In genomic region chr16:5007067-5007466, GRCm38 (mm10) we compare ENCODE assay signal across 12 mouse cellular contexts. TPM values are rescaled to one million over a fixed set of nuclear protein-coding genes. Genes with fewer than 3 reads are reported as not detected.
DNase-seq lines count a peak whose midpoint lies in the region; ATAC-seq lines count a peak whose summit lies in the region.
"Had no signal": no experiment of that assay in that cellular context is flagged by ENCODE, and none has a peak within 500 bp of the region (broad histone marks: within the 10 kb centered on the region; RNA-seq: fewer than 3 reads in every experiment).

Smim22 (plus strand) TSS chr16:5007288.

- H3K4me2 ChIP-seq in hindbrain, embryonic 12.5 days (replicated peaks) = no peak within 1 kb of the TSS
- no peak within 1 kb of the TSS for H3K4me2 ChIP-seq in hindbrain, embryonic 14.5 days (replicated peaks)
- H3K4me2 ChIP-seq in intestine, embryonic 15.5 days (replicated peaks) = peak within 1 kb of the TSS; percentile 56
- no peak within 1 kb of the TSS for H3K4me2 ChIP-seq in liver, embryonic 11.5 days
- peak within 1 kb of the TSS; percentile 35 for H3K4me2 ChIP-seq in stomach, embryonic 14.5 days (replicated peaks; ENCODE audit: low read depth, low read length)
- H3K4me2 ChIP-seq: limb, embryonic 13.5 days; neural tube, embryonic 13.5 days had no signal

- no peaks in the 10 kb centered on the region for H3K27me3 ChIP-seq in hindbrain, embryonic 12.5 days
- no peaks in the 10 kb centered on the region for H3K27me3 ChIP-seq in hindbrain, embryonic 14.5 days (ENCODE audit: control insufficient read depth, insufficient read depth, low read length)
- no peaks in the 10 kb centered on the region for H3K27me3 ChIP-seq in intestine, embryonic 15.5 days (replicated peaks)
- H3K27me3 ChIP-seq in liver, embryonic 11.5 days (replicated peaks; ENCODE audit: control insufficient read depth, insufficient read depth, low read length) = no peaks in the 10 kb centered on the region
- H3K27me3 ChIP-seq in stomach, embryonic 14.5 days (ENCODE audit: control insufficient read depth, insufficient read depth, low read length) = no peaks in the 10 kb centered on the region
- H3K27me3 ChIP-seq: limb, embryonic 13.5 days; neural tube, embryonic 13.5 days had no signal

- no peak within 1 kb of the TSS for H3K9ac ChIP-seq in hindbrain, embryonic 12.5 days
- H3K9ac ChIP-seq in hindbrain, embryonic 14.5 days = no peak within 1 kb of the TSS
- H3K9ac ChIP-seq in intestine, embryonic 15.5 days = peak within 1 kb of the TSS; percentile 50
- H3K9ac ChIP-seq in liver, embryonic 11.5 days (ENCODE audit: low read depth, low read length) = no peak within 1 kb of the TSS
- H3K9ac ChIP-seq in stomach, embryonic 14.5 days (replicated peaks; ENCODE audit: low read depth, low read length) = no peak within 1 kb of the TSS; the same call in 1 of the 2 replicates
- H3K9ac ChIP-seq: limb, embryonic 13.5 days; neural tube, embryonic 13.5 days had no signal

- DNase-seq in hindbrain, embryonic 14.5 days (ENCODE audit: low spot score) = no peak
- no peak for DNase-seq in liver, embryonic 11.5 days (ENCODE audit: low spot score)
- no peak for DNase-seq in layer of hippocampus, adult 18-20 months (ENCODE audit: low spot score in 2 of 2)
- DNase-seq in left cerebral cortex, postnatal 36 days (ENCODE audit: low spot score in 2 of 2) = no peak
- DNase-seq in left cerebral cortex, postnatal 10 days (ENCODE audit: extremely low spot score in 1 of 2, low spot score in 2 of 2) = no peak
- DNase-seq: thymus, postnatal 4 days had no signal

- peaks cover 17% of the 10 kb centered on the region for H3K36me3 ChIP-seq in hindbrain, embryonic 12.5 days
- H3K36me3 ChIP-seq in hindbrain, embryonic 14.5 days (replicated peaks; ENCODE audit: control insufficient read depth, insufficient read depth) = peaks cover 8% of the 10 kb centered on the region; the same call in 1 of the 2 replicates
- no peaks in the 10 kb centered on the region for H3K36me3 ChIP-seq in intestine, embryonic 15.5 days
- H3K36me3 ChIP-seq in liver, embryonic 11.5 days (ENCODE audit: control insufficient read depth, insufficient read depth, low read length) = no peaks in the 10 kb centered on the region
- no peaks in the 10 kb centered on the region; the same call in 1 of the 2 replicates for H3K36me3 ChIP-seq in stomach, embryonic 14.5 days (ENCODE audit: control insufficient read depth, insufficient read depth, low read length)

- no peaks in the 10 kb centered on the region for H3K9me3 ChIP-seq in hindbrain, embryonic 12.5 days (replicated peaks)
- H3K9me3 ChIP-seq in hindbrain, embryonic 14.5 days (ENCODE audit: control insufficient read depth, low read length) = no peaks in the 10 kb centered on the region
- no peaks in the 10 kb centered on the region for H3K9me3 ChIP-seq in intestine, embryonic 15.5 days
- H3K9me3 ChIP-seq in liver, embryonic 11.5 days (ENCODE audit: control insufficient read depth, low read length) = no peaks in the 10 kb centered on the region
- H3K9me3 ChIP-seq in stomach, embryonic 14.5 days (ENCODE audit: control insufficient read depth, low read depth, low read length) = no peaks in the 10 kb centered on the region
- H3K9me3 ChIP-seq: limb, embryonic 13.5 days; neural tube, embryonic 13.5 days had no signal

- WGBS in hindbrain, embryonic 12.5 days = 50% methylated on average over 5 of the region's 5 CpGs
- 50% methylated on average over 5 of the region's 5 CpGs for WGBS in hindbrain, embryonic 14.5 days
- 25% methylated on average over 5 of the region's 5 CpGs for WGBS in intestine, embryonic 15.5 days
- WGBS in liver, embryonic 11.5 days = 53% methylated on average over 5 of the region's 5 CpGs
- WGBS in stomach, embryonic 14.5 days = 38% methylated on average over 5 of the region's 5 CpGs

- no peak within 1 kb of the TSS for H3K27ac ChIP-seq in hindbrain, embryonic 12.5 days
- no peak within 1 kb of the TSS for H3K27ac ChIP-seq in hindbrain, embryonic 14.5 days
- H3K27ac ChIP-seq in intestine, embryonic 15.5 days = peak within 1 kb of the TSS; percentile 76
- peak within 1 kb of the TSS; percentile 4; the same call in 1 of the 2 replicates for H3K27ac ChIP-seq in liver, embryonic 11.5 days (ENCODE audit: low read depth, low read length)
- peak within 1 kb of the TSS; percentile 27; the same call in 1 of the 2 replicates for H3K27ac ChIP-seq in stomach, embryonic 14.5 days (ENCODE audit: low read length)
- H3K27ac ChIP-seq: limb, embryonic 13.5 days; neural tube, embryonic 13.5 days had no signal

- peaks cover 2% of the 10 kb centered on the region for H3K4me1 ChIP-seq in hindbrain, embryonic 12.5 days
- H3K4me1 ChIP-seq in hindbrain, embryonic 14.5 days (replicated peaks; ENCODE audit: control insufficient read depth, insufficient read depth, low read length) = peaks cover 1% of the 10 kb centered on the region; the same call in 1 of the 2 replicates
- peaks cover 7% of the 10 kb centered on the region; the same call in 1 of the 2 replicates for H3K4me1 ChIP-seq in intestine, embryonic 15.5 days (replicated peaks)
- H3K4me1 ChIP-seq in liver, embryonic 11.5 days (replicated peaks; ENCODE audit: control insufficient read depth, insufficient read depth, low read length) = peaks cover 9% of the 10 kb centered on the region
- H3K4me1 ChIP-seq in stomach, embryonic 14.5 days (ENCODE audit: control insufficient read depth, insufficient read depth, low read length) = no peaks in the 10 kb centered on the region

- 0 out of 2 replicates have a peak, but pooled peaks have one; percentile 9 for ATAC-seq in hindbrain, embryonic 12.5 days (ENCODE audit: low FRiP score)
- no peak for ATAC-seq in hindbrain, embryonic 14.5 days (ENCODE audit: low FRiP score)
- peak; percentile 92 for ATAC-seq in intestine, embryonic 15.5 days
- ATAC-seq in liver, embryonic 11.5 days (replicated peaks; ENCODE audit: low FRiP score) = no peak; the same call in 1 of the 2 replicates
- ATAC-seq in stomach, embryonic 14.5 days (ENCODE audit: insufficient number of reproducible peaks, insufficient read depth, low FRiP score, low read depth) = peak; percentile 87

- H3K4me3 ChIP-seq in hindbrain, embryonic 12.5 days = no peak within 1 kb of the TSS
- no peak within 1 kb of the TSS for H3K4me3 ChIP-seq in hindbrain, embryonic 14.5 days (replicated peaks; ENCODE audit: low read length)
- H3K4me3 ChIP-seq in intestine, embryonic 15.5 days (replicated peaks) = peak within 1 kb of the TSS; percentile 36
- no peak within 1 kb of the TSS for H3K4me3 ChIP-seq in liver, embryonic 11.5 days (ENCODE audit: low read depth, low read length)
- H3K4me3 ChIP-seq in stomach, embryonic 14.5 days (ENCODE audit: low read depth, low read length) = peak within 1 kb of the TSS; percentile 20
- H3K4me3 ChIP-seq: limb, embryonic 13.5 days; neural tube, embryonic 13.5 days had no signal

- intact Hi-C loops in left cerebral cortex, postnatal 36 days (cut with DNase I) = no loop called here
- intact Hi-C loops in left cerebral cortex, postnatal 10 days (cut with DNase I) = no loop called here

RNA-seq across cellular contexts. Expression of gene Smim22, which starts in this region (rescaled TPM):
- 3.1 and 5.0 TPM in 2 replicates for polyA plus RNA-seq in hindbrain, embryonic 12.5 days (2016; fragmentation: Nextera tagmentation; extraction: Ambion mirVana)
- 4.2 and 4.7 TPM in 2 replicates for polyA plus RNA-seq in hindbrain, embryonic 14.5 days (2014; fragmentation: Nextera tagmentation; extraction: Ambion mirVana)
- 99.2 and 112 TPM in 2 replicates for polyA plus RNA-seq in intestine, embryonic 15.5 days (2015; fragmentation: Nextera tagmentation; extraction: Ambion mirVana)
- polyA plus RNA-seq in liver, embryonic 11.5 days (2014; fragmentation: Nextera tagmentation; extraction: Ambion mirVana) = 4.3 and 4.8 TPM in 2 replicates
- 38.4 and 38.6 TPM in 2 replicates for polyA plus RNA-seq in stomach, embryonic 14.5 days (2014; fragmentation: Nextera tagmentation; extraction: Ambion mirVana)
- total RNA-seq in layer of hippocampus, adult 18-20 months (2021) = not detected
- total RNA-seq in left cerebral cortex, postnatal 36 days (2021) = not detected
- not detected for total RNA-seq in left cerebral cortex, postnatal 10 days (2021)
- total RNA-seq: gastrocnemius, adult 18-20 months had no signal
- polyA plus RNA-seq: neural tube, embryonic 13.5 days had no signal

Comparison
In these comparisons a context has a peak if more than half of its experiments do, and no peak if none do; other contexts are left out.
1. ATAC-seq: peak in hindbrain, embryonic 12.5 days (single experiment), intestine, embryonic 15.5 days (single experiment) and stomach, embryonic 14.5 days (single experiment); none in hindbrain, embryonic 14.5 days (single experiment) and liver, embryonic 11.5 days (single experiment).
2. H3K27ac ChIP-seq: peak in intestine, embryonic 15.5 days (single experiment), liver, embryonic 11.5 days (single experiment) and stomach, embryonic 14.5 days (single experiment); none in hindbrain, embryonic 12.5 days (single experiment) and hindbrain, embryonic 14.5 days (single experiment).
3. H3K4me2 ChIP-seq: peak in intestine, embryonic 15.5 days (single experiment) and stomach, embryonic 14.5 days (single experiment); none in hindbrain, embryonic 12.5 days (single experiment), hindbrain, embryonic 14.5 days (single experiment) and liver, embryonic 11.5 days (single experiment).
4. H3K4me3 ChIP-seq: peak in intestine, embryonic 15.5 days (single experiment) and stomach, embryonic 14.5 days (single experiment); none in hindbrain, embryonic 12.5 days (single experiment), hindbrain, embryonic 14.5 days (single experiment) and liver, embryonic 11.5 days (single experiment).